ENCODE assay signal across 8 mouse cellular contexts in genomic region chr5:136566001-136566811, GRCm38 (mm10). TPM values are rescaled to one million over a fixed set of nuclear protein-coding genes. Genes with fewer than 3 reads are reported as not detected.
DNase-seq lines count a peak whose midpoint lies in the region; ATAC-seq lines count a peak whose summit lies in the region.

No protein-coding gene starts in this region.

- H3K4me3 ChIP-seq in embryonic facial prominence, embryonic 10.5 days = peak overlapping the region; percentile 90
- H3K4me3 ChIP-seq in intestine, embryonic 16.5 days (ENCODE audit: low read length) = peak overlapping the region; percentile 90
- H3K4me3 ChIP-seq in limb, embryonic 12.5 days (replicated peaks) = peak overlapping the region; percentile 91
- H3K4me3 ChIP-seq in midbrain, embryonic 11.5 days (ENCODE audit: low read depth, low read length) = peak overlapping the region; percentile 98

- under 1% methylated on average over 79 of the region's 79 CpGs for WGBS in embryonic facial prominence, embryonic 10.5 days
- under 1% methylated on average over 59 of the region's 79 CpGs for WGBS in intestine, embryonic 16.5 days
- under 1% methylated on average over 60 of the region's 79 CpGs for WGBS in limb, embryonic 12.5 days
- under 1% methylated on average over 65 of the region's 79 CpGs for WGBS in midbrain, embryonic 11.5 days

- H3K9me3 ChIP-seq in embryonic facial prominence, embryonic 10.5 days = no peaks in the 10 kb centered on the region
- no peaks in the 10 kb centered on the region for H3K9me3 ChIP-seq in intestine, embryonic 16.5 days (ENCODE audit: control insufficient read depth, low read length)
- H3K9me3 ChIP-seq in limb, embryonic 12.5 days = no peaks in the 10 kb centered on the region
- no peaks in the 10 kb centered on the region for H3K9me3 ChIP-seq in midbrain, embryonic 11.5 days (ENCODE audit: control insufficient read depth, low read length)

- peak overlapping the region; percentile 88 for H3K9ac ChIP-seq in intestine, embryonic 16.5 days (ENCODE audit: low read depth, low read length)
- peak overlapping the region; percentile 90 for H3K9ac ChIP-seq in limb, embryonic 12.5 days (replicated peaks)
- H3K9ac ChIP-seq in midbrain, embryonic 11.5 days (ENCODE audit: low read length) = peak overlapping the region; percentile 98

- H3K4me2 ChIP-seq in intestine, embryonic 16.5 days (ENCODE audit: low read depth, low read length) = peak overlapping the region; percentile 93
- peak overlapping the region; percentile 96 for H3K4me2 ChIP-seq in limb, embryonic 12.5 days
- H3K4me2 ChIP-seq in midbrain, embryonic 11.5 days = peak overlapping the region; percentile 95

- DNase-seq in adrenal gland, adult 8-10 months = peak; percentile 51
- peak; percentile 78 for DNase-seq in embryonic facial prominence, embryonic 10.5 days (ENCODE audit: low spot score)
- peak; percentile 98 for DNase-seq in midbrain, embryonic 11.5 days (ENCODE audit: low spot score, missing footprints)
- DNase-seq in skeletal muscle tissue, adult 2 months (ENCODE audit: low read depth, low spot score) = peak; percentile 34

- H3K27me3 ChIP-seq in embryonic facial prominence, embryonic 10.5 days (replicated peaks; ENCODE audit: low read depth, poor library complexity, severe bottlenecking) = peaks cover 35% of the 10 kb centered on the region
- H3K27me3 ChIP-seq in intestine, embryonic 16.5 days (replicated peaks; ENCODE audit: control insufficient read depth, insufficient read depth, low read length) = 0 out of 2 replicates have a peak, but pooled peaks cover 5% of the 10 kb centered on the region
- peaks cover 32% of the 10 kb centered on the region for H3K27me3 ChIP-seq in limb, embryonic 12.5 days
- H3K27me3 ChIP-seq in midbrain, embryonic 11.5 days (ENCODE audit: control insufficient read depth, insufficient read depth, low read length) = peaks cover 8% of the 10 kb centered on the region

- H3K27ac ChIP-seq in embryonic facial prominence, embryonic 10.5 days (replicated peaks) = peak overlapping the region; percentile 98
- H3K27ac ChIP-seq in intestine, embryonic 16.5 days (ENCODE audit: low read length) = peak overlapping the region; percentile 91
- peak overlapping the region; percentile 89 for H3K27ac ChIP-seq in limb, embryonic 12.5 days
- H3K27ac ChIP-seq in midbrain, embryonic 11.5 days (ENCODE audit: low read depth, low read length) = peak overlapping the region; percentile 94

- no peaks in the 10 kb centered on the region for H3K36me3 ChIP-seq in embryonic facial prominence, embryonic 10.5 days (replicated peaks)
- H3K36me3 ChIP-seq in intestine, embryonic 16.5 days (ENCODE audit: control insufficient read depth, insufficient read depth, low read length) = no peaks in the 10 kb centered on the region
- H3K36me3 ChIP-seq in limb, embryonic 12.5 days = no peaks in the 10 kb centered on the region
- H3K36me3 ChIP-seq in midbrain, embryonic 11.5 days (ENCODE audit: control insufficient read depth, insufficient read depth, low read length) = no peaks in the 10 kb centered on the region

- H3K4me1 ChIP-seq in embryonic facial prominence, embryonic 10.5 days = peaks cover 66% of the 10 kb centered on the region
- peaks cover 15% of the 10 kb centered on the region for H3K4me1 ChIP-seq in intestine, embryonic 16.5 days (ENCODE audit: control insufficient read depth, insufficient read depth, low read length)
- H3K4me1 ChIP-seq in limb, embryonic 12.5 days (replicated peaks) = peaks cover 50% of the 10 kb centered on the region
- H3K4me1 ChIP-seq in midbrain, embryonic 11.5 days (ENCODE audit: control insufficient read depth, insufficient read depth, low read length) = peaks cover 28% of the 10 kb centered on the region

- 0 out of 2 replicates have a peak, but pooled peaks have one; percentile 7 for ATAC-seq in granulocyte monocyte progenitor cell, adult 5-6 weeks (replicated peaks; ENCODE audit: poor library complexity, severe bottlenecking)
- ATAC-seq in intestine, embryonic 16.5 days = peak; percentile 39
- ATAC-seq in limb, embryonic 12.5 days (ENCODE audit: insufficient number of reproducible peaks, insufficient read depth, low FRiP score, low TSS enrichment, low read depth) = 0 out of 2 replicates have a peak, but pooled peaks have one; percentile 18
- ATAC-seq in midbrain, embryonic 11.5 days (ENCODE audit: low FRiP score) = peak; percentile 52
- no peak for ATAC-seq in monocyte, adult 5-6 weeks (replicated peaks; ENCODE audit: insufficient number of reproducible peaks, low FRiP score, low TSS enrichment, poor library complexity, severe bottlenecking)

RNA-seq across cellular contexts. Expression of gene Cux1, which starts 1.1 kb away (rescaled TPM):
- 100 to 1,000 TPM in 2 of 4 experiments, 10 to 100 TPM in 2; 88.2 to 135 (median 105) TPM for total RNA-seq in adrenal gland, adult 8-10 months (2022)
- polyA plus RNA-seq in embryonic facial prominence, embryonic 10.5 days (2016; fragmentation: Nextera tagmentation; extraction: Ambion mirVana) = 75.3 and 77.8 TPM in 2 replicates
- total RNA-seq in granulocyte monocyte progenitor cell, adult 5-6 weeks (2014; fragmentation: Nextera tagmentation) = 109 and 110 TPM in 2 replicates
- 86.0 and 94.1 TPM in 2 replicates for total RNA-seq in granulocyte monocyte progenitor cell, adult 5-6 weeks (2017)
- 62.2 and 62.5 TPM in 2 replicates for polyA plus RNA-seq in intestine, embryonic 16.5 days (2015; fragmentation: Nextera tagmentation; extraction: Ambion mirVana)
- 82.3 and 84.4 TPM in 2 replicates for polyA plus RNA-seq in limb, embryonic 12.5 days (2016; fragmentation: Nextera tagmentation; extraction: Ambion mirVana)
- polyA plus RNA-seq in midbrain, embryonic 11.5 days (2014; fragmentation: Nextera tagmentation; extraction: Ambion mirVana) = 117 and 130 TPM in 2 replicates
- total RNA-seq in monocyte, adult 5-6 weeks (2017) = 61.3 to 96.3 TPM (median 79.9 TPM) in 3 replicates

Comparison
In these comparisons a context has a peak if more than half of its experiments do, and no peak if none do; other contexts are left out.
1. DNase-seq: peak in every context shown above with its lines; median percentile 98 in midbrain, embryonic 11.5 days; 78 in embryonic facial prominence, embryonic 10.5 days; 51 in adrenal gland, adult 8-10 months; 34 in skeletal muscle tissue, adult 2 months.